Mouse (Mus musculus): ENCODE data around the gene Sfta2. TPM values are rescaled to one million over a fixed set of nuclear protein-coding genes. Genes with fewer than 3 reads are reported as not detected.

Sfta2 gene
- polyA plus RNA-seq, 1 experiment from 2014 or later: 111 TPM

DNA sequence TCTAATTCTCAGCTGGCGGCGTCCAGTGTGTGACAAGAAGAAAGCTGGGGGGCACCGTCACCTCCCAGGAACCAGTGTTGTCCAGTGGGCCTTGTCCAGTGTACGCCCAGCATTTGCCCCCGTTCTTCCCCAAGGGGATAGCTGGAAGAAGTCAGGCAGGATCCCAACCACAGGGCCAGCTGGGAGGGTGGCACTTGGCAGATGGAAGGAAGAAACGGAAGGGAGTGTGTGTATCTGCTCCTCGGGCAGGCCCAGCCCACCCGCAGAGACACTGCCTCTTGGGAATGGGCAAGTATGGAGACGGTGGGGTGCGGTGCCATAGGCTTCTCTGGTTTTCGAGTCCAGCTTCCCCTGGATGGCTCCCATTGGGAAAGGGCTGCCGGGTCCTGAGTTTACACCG lies 80.6 kb downstream of the Sfta2 start:
- H3K9ac ChIP-seq: no peak overlapping the region
- 80% methylated on average over 13 of the region's 13 CpGs for WGBS
- no peak overlapping the region for H3K27ac ChIP-seq
- no peak overlapping the region for H3K4me3 ChIP-seq
- no peak overlapping the region for H3K4me2 ChIP-seq
- ATAC-seq (ENCODE audit: borderline replicate concordance, extremely low read depth, low FRiP score, low TSS enrichment): no peak
- H3K4me1 ChIP-seq: no peaks in the 10 kb centered on the region
- no peaks in the 10 kb centered on the region for H3K9me3 ChIP-seq
- no peaks in the 10 kb centered on the region for H3K27me3 ChIP-seq
- H3K36me3 ChIP-seq: peaks cover 47% of the 10 kb centered on the region

DNA sequence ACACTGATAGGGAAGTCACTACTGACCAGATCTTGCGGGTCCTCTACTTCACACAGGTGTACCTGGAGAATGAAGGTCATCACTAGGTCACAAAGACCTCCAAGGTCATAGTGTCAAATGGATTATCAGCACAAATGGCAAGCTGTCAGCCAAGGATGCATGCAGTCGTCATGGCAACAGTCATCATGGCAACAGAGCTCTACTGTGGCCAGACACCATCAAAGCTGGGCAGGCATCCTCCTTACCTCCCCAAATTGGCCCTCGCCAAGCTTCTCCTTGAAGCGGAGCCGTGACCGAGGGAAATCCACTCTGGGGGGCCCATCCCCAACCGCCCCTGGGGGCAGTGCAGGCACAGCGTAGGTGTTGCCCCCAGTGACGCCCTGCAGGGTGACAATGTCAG lies 83.7 kb downstream of the Sfta2 start:
- Histone ChIP-seq H3K9ac (no peak overlapping the region), H3K4me1 (no peaks in the 10 kb centered on the region)
- 70% methylated on average over 9 of the region's 9 CpGs for WGBS

DNA sequence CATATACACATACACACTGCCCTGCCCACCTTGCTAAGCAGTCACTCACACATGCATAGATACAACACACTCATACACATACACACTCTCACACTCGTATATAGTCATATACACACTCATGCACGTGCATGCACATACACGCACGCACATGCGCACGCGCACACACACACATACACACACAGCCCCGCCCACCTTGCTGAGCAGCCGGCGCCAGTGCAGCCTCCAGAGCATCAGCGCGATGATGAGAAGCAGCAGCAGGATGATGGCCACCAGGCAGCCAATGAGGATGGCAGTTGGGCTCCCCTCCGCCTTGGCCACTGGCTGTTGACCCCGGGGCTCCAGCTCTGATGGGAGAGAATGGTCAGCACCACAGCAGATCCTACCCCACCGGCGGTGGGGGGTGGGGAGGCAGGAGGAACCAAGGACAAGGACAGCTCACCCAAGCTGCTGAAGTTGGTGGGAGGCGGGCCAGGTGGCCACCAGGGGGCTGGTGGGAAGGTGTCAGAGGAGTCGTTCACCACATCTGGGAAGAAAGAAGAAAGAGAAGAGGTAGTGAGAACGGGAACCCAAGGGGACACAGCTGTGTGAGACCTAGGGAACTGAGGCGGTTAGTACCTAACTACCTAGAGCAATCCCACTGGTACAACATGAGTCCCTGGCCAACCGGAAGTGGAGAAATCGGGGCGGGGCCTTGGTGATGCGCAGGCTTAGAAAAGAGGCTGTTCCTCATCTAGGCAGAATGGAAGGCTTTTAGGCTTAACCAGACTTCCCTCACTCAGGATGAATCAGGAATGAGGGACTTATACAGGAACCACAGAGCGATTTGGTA lies 87.2 kb downstream of the Sfta2 start:
- H3K27me3 ChIP-seq: no peaks in the 10 kb centered on the region
- no peak overlapping the region for H3K4me2 ChIP-seq
- H3K36me3 ChIP-seq: peaks cover 85% of the 10 kb centered on the region
- no peak overlapping the region for H3K27ac ChIP-seq
- no peak overlapping the region for H3K9ac ChIP-seq
- ATAC-seq (ENCODE audit: borderline replicate concordance, extremely low read depth, low FRiP score, low TSS enrichment): no peak
- 82% methylated on average over 25 of the region's 25 CpGs for WGBS
- H3K4me3 ChIP-seq: no peak overlapping the region
- H3K4me1 ChIP-seq: no peaks in the 10 kb centered on the region
- H3K9me3 ChIP-seq: no peaks in the 10 kb centered on the region

More for the DNA sequence above, 83.7 kb downstream of the Sfta2 start:
- Histone ChIP-seq H3K9me3 (no peaks in the 10 kb centered on the region), H3K27me3 (no peaks in the 10 kb centered on the region), H3K27ac (no peak overlapping the region), H3K4me3 (no peak overlapping the region), H3K36me3 (peaks cover 76% of the 10 kb centered on the region), H3K4me2 (no peak overlapping the region)
- ATAC-seq (ENCODE audit: borderline replicate concordance, extremely low read depth, low FRiP score, low TSS enrichment): no peak

DNA sequence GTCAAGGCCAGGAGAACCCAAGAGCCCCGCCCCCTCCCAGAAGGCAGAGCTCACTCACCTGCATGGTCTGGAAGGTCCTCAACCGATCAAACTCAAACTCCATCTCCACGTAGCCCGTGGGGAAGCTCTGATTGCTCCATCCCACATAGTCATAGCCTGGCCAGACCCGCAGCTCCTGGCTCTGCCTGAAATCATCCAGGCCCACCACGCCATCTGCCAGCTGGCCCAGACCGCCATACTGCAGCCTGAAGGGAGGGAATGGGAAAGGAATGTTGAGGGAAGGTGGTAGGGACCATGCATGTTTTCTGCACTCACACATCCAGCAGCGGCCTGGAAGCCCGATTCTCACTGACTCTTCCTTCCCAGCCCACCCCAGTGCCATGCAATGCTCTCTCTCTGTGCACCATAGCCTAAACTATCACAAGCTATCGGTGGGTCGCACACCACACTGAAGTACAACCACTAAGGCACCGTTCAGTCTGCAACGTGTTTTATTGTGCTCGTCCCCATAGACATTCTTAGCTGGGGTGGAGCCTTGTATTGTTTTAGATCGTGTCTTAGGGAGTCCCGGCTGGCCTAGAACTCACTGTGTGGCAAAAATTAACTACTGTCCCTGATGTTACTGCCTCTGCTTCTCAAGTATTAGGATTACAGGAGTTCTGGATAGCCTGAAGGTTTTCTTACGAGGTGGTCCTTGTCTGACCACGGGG lies 88.7 kb downstream of the Sfta2 start:
- WGBS: 91% methylated on average over 18 of the region's 18 CpGs
- peaks cover 79% of the 10 kb centered on the region for H3K36me3 ChIP-seq
- ATAC-seq (ENCODE audit: borderline replicate concordance, extremely low read depth, low FRiP score, low TSS enrichment): no peak

DNA sequence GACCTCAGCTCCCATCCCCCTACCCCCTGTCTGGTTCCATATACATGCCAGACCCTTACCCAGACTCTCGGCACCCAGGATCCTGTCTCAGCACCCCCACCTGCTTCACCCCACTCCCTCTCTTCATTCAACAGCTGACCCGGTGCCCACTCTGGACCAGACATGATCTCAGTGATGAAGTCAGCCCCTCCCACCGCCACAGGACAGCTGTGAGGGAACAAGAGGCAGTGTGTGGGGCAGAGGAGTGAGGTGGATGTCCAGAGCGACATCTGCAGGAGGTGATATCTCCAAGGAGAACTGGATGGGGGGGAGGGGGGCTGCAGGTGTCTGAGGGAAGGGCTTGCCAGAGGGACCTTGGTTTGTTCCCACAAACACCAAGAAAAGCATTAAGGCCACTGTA lies 90.5 kb downstream of the Sfta2 start:
- WGBS: 80% methylated on average over 4 of the region's 4 CpGs
- no peak for ATAC-seq (ENCODE audit: borderline replicate concordance, extremely low read depth, low FRiP score, low TSS enrichment)

More for the DNA sequence above, 88.7 kb downstream of the Sfta2 start:
- H3K27me3 ChIP-seq: no peaks in the 10 kb centered on the region
- no peak overlapping the region for H3K27ac ChIP-seq
- H3K4me2 ChIP-seq: no peak overlapping the region
- H3K4me1 ChIP-seq: no peaks in the 10 kb centered on the region
- H3K9ac ChIP-seq: no peak overlapping the region
- H3K9me3 ChIP-seq: no peaks in the 10 kb centered on the region
- no peak overlapping the region for H3K4me3 ChIP-seq

DNA sequence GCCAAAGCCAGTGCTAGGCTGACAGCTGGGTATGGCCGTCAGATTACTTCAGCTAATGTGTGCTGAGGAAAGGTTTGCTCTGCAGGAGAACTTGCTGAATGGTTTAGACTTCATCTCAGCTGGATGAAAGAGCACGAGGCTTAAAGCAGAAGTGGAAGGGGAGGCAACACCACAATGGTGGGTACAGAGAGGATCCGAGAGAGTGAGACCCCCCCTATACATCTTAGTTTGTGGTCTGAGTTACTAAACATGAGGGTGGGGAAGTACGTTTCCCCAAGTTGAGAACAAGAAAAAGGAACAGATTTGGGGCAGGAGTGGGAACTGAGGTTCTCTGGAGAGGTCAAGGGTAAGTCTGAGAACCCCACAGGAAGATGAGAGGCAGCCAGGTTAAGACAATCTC lies 91.0 kb downstream of the Sfta2 start:
- Histone ChIP-seq H3K4me3 (no peak overlapping the region), H3K36me3 (peaks cover 62% of the 10 kb centered on the region), H3K4me1 (peaks cover 9% of the 10 kb centered on the region), H3K9ac (no peak overlapping the region), H3K9me3 (no peaks in the 10 kb centered on the region), H3K27me3 (no peaks in the 10 kb centered on the region), H3K4me2 (no peak overlapping the region), H3K27ac (no peak overlapping the region)
- ATAC-seq (ENCODE audit: borderline replicate concordance, extremely low read depth, low FRiP score, low TSS enrichment): no peak
- 73% methylated on average over 4 of the region's 4 CpGs for WGBS

More for the DNA sequence above, 90.5 kb downstream of the Sfta2 start:
- no peak overlapping the region for H3K27ac ChIP-seq
- no peaks in the 10 kb centered on the region for H3K9me3 ChIP-seq
- H3K36me3 ChIP-seq: peaks cover 67% of the 10 kb centered on the region
- H3K4me2 ChIP-seq: no peak overlapping the region
- H3K4me3 ChIP-seq: no peak overlapping the region
- no peaks in the 10 kb centered on the region for H3K27me3 ChIP-seq
- no peak overlapping the region for H3K9ac ChIP-seq
- H3K4me1 ChIP-seq: peaks cover 4% of the 10 kb centered on the region

DNA sequence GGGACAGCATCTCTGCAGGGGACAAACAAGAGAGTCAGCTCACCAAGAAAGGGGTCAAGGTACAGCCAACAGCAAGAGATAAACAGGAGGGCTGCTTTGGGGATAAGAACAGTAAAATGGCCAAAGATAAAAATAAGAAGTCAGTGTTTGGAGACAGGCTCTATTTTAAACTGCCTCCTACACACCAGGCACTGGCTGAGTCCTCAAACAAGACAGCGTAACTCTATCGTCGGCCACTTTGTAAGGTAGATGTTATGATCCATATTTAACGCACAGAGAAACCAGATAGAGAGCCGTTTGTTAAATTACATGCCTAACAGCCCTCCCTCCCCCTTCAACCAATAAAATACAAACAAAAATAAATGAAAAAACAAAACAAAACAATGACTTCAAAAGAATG lies 92.6 kb downstream of the Sfta2 start:
- Histone ChIP-seq H3K9me3 (no peaks in the 10 kb centered on the region), H3K9ac (no peak overlapping the region), H3K36me3 (peaks cover 47% of the 10 kb centered on the region), H3K27ac (no peak overlapping the region), H3K4me2 (no peak overlapping the region), H3K4me1 (peaks cover 25% of the 10 kb centered on the region), H3K27me3 (no peaks in the 10 kb centered on the region), H3K4me3 (no peak overlapping the region)
- WGBS: 83% methylated on average over 5 of the region's 5 CpGs
- ATAC-seq (ENCODE audit: borderline replicate concordance, extremely low read depth, low FRiP score, low TSS enrichment): no peak

DNA sequence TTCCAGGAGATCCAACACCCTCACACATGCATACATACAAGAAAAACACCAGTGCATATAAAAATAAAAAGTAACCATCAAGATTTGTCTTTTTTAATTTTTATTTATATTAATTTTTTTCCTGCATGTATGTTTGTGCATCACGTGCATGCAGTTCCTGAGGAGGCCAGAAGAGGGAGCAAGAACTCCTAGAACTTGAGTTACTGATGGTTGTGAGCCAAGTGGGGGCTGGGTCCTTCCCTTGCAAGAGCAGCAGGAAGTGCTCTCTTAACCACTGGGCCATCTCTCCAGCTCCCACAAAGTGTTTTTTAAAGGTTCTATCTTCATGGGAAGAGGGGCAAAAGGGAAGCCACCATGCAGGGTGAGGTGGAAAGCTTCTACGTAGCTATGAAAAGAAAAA lies 93.9 kb downstream of the Sfta2 start:
- Histone ChIP-seq H3K4me2 (no peak overlapping the region), H3K27me3 (no peaks in the 10 kb centered on the region), H3K9me3 (no peaks in the 10 kb centered on the region), H3K9ac (no peak overlapping the region), H3K36me3 (peaks cover 34% of the 10 kb centered on the region), H3K4me1 (peaks cover 35% of the 10 kb centered on the region), H3K27ac (no peak overlapping the region), H3K4me3 (no peak overlapping the region)
- no peak for ATAC-seq (ENCODE audit: borderline replicate concordance, extremely low read depth, low FRiP score, low TSS enrichment)
- 93% methylated on average over 2 of the region's 2 CpGs for WGBS

DNA sequence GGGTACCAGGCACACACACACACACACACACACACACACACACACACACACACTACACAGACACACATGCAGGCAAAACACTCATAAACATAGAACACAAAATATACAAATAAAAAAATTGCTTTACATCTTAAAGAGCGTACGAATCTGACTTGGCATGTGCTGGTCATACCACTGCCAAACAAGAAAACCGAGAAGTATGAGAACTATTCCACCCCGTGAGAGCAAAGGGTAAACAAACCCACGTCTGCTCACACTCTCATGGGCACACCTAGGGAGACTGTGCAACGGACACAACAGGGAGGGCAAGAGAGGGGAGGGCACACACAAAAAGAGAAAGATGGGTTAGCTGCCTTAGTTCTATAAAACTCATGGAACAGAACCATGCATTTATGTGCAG lies 95.3 kb downstream of the Sfta2 start:
- no peak for ATAC-seq (ENCODE audit: borderline replicate concordance, extremely low read depth, low FRiP score, low TSS enrichment)
- Histone ChIP-seq H3K9ac (no peak overlapping the region), H3K4me3 (no peak overlapping the region)

DNA sequence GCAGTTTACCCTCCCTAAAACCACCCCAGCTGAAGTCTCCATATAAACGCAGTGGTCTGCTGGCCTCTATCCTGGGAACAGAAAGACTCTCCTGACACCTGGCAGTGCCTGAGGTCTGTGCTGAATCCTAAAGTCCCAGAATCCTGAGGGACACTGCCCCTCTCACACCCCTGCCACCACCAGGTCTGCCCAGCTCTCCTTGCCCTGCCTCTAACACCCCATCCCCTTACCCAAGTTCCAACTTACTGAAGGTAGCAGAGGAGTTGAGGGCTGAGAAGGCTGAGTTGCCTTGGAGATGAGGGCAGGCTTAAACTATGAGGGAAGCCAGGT lies 96.0 kb downstream of the Sfta2 start:
- 0 out of 2 replicates have a peak overlapping the region, but pooled peaks have one; percentile 38 for H3K9ac ChIP-seq
- ATAC-seq (ENCODE audit: borderline replicate concordance, extremely low read depth, low FRiP score, low TSS enrichment): no peak
- WGBS: 25% methylated on average over 1 of the region's 1 CpGs

More for the DNA sequence above, 95.3 kb downstream of the Sfta2 start:
- WGBS: 16% methylated on average over 6 of the region's 6 CpGs
- H3K27me3 ChIP-seq: no peaks in the 10 kb centered on the region
- peaks cover 22% of the 10 kb centered on the region; the same call in 1 of the 2 replicates for H3K36me3 ChIP-seq
- H3K9me3 ChIP-seq: no peaks in the 10 kb centered on the region
- peaks cover 41% of the 10 kb centered on the region for H3K4me1 ChIP-seq
- H3K4me2 ChIP-seq: peak overlapping the region; percentile 54
- H3K27ac ChIP-seq: peak overlapping the region; percentile 81; the same call in 1 of the 2 replicates

DNA sequence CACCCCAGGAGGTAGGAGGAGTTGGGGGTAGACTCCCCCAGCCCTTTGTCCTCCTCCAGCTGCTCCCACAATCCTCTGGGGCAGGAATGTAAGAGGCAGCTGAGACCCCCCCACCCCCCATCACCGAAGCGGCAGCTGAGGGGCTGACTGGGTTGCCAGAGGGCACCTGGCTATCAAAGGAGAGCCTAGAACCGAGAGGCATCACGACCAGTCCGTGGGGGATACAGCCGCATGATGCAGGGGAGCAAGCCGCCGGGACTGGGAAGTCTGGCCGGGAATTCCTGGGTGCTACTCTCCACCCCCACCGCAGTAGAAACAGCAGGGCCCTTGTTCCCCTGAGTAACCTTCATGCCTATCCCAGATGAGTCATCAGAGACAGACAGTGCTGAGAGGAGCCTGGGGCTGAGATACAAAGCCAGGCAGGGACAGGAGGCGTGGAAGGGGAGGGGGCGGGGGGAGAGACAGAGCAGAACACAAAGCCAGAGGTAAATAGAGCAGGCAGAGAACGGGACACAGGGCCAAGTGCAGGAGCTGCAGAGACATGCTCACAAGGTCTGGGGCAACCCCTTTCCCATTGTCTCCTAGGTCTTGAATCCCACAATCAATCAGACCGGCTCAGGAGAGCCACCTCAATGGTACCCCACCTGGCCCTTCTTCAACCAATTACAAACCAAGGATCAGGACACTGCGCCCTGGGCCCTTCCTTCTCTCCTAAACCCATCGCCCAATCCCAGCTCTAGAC lies 96.6 kb downstream of the Sfta2 start:
- Histone ChIP-seq H3K9ac (peak overlapping the region; percentile 38; the same call in 1 of the 2 replicates), H3K27ac (peak overlapping the region; percentile 81), H3K4me3 (peak overlapping the region; percentile 30), H3K4me2 (peak overlapping the region; percentile 54), H3K36me3 (peaks cover 18% of the 10 kb centered on the region; the same call in 1 of the 2 replicates), H3K9me3 (no peaks in the 10 kb centered on the region), H3K4me1 (peaks cover 52% of the 10 kb centered on the region), H3K27me3 (no peaks in the 10 kb centered on the region)
- 7% methylated on average over 16 of the region's 16 CpGs for WGBS
- ATAC-seq (ENCODE audit: borderline replicate concordance, extremely low read depth, low FRiP score, low TSS enrichment): no peak

More for the DNA sequence above, 96.0 kb downstream of the Sfta2 start:
- Histone ChIP-seq H3K27me3 (no peaks in the 10 kb centered on the region), H3K4me2 (peak overlapping the region; percentile 54), H3K9me3 (no peaks in the 10 kb centered on the region), H3K4me3 (peak overlapping the region; percentile 30), H3K27ac (peak overlapping the region; percentile 81), H3K36me3 (peaks cover 22% of the 10 kb centered on the region; the same call in 1 of the 2 replicates), H3K4me1 (peaks cover 48% of the 10 kb centered on the region)
